Mouse (Mus musculus): ENCODE measurements around the gene Fbxo34. TPM values are rescaled to one million over a fixed set of nuclear protein-coding genes. Genes with fewer than 3 reads are reported as not detected.
A peak's percentile ranks its signal among the peaks of the same experiment; 100 is the strongest.

Fbxo34 gene
- total RNA-seq, 2 experiments from 2014 or later = 86.6 to 110 TPM

DNA sequence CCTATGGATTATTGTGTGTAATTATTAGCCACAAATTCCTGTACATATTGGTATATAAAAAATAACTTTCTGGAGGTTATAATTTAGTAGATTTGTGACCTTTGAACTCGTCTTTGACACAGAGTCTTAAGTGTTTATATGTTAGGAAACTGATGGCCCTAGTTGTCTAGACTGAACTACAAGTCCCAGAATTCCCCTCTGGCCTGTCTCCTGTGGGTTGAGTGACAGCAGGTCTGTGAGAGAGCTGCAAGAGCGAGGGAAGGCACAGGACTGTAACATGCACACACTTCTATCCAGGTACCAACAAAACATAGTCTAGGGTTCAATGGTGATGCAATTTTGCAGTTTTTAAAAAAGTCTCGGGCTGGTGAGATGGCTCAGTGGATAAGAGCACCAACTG lies 11.3 kb upstream of the Fbxo34 start:
- TF ChIP-seq CTCF (IDR thresholded peaks at IDR 0.05) = no peak
- Histone ChIP-seq H3K4me3 (no peak overlapping the region), H3K27ac (no peak overlapping the region)
- no peak for DNase-seq (ENCODE audit: extremely low spot score in 1 of 2, low spot score in 2 of 2)
- intact Hi-C loops (cut with DNase I) = no loop called here

DNA sequence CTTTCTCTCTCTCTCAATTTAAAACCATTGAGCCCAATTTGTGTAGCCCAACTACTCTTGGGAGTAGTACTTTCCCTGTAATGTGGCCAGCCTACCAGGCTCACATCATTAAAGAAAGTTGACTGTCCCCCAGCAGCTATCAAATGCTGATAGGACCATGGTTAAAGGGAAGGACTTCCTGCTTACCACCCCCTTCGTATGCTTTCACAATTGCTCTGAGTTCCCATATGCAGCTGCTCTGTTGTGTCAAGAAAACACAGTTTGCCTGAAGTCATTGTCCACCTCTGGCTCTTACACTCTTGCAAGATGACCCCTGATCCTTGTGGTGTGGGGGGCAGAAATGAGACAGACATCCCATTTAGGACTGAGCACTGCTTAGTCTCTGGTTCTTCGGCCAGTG lies 5.3 kb upstream of the Fbxo34 start:
- DNase-seq (ENCODE audit: extremely low spot score in 1 of 2, low spot score in 2 of 2) = no peak
- no peak overlapping the region for H3K4me3 ChIP-seq
- H3K27ac ChIP-seq = no peak overlapping the region
- TF ChIP-seq CTCF (IDR thresholded peaks at IDR 0.05) = no peak
- intact Hi-C loops (cut with DNase I) = no loop called here

DNA sequence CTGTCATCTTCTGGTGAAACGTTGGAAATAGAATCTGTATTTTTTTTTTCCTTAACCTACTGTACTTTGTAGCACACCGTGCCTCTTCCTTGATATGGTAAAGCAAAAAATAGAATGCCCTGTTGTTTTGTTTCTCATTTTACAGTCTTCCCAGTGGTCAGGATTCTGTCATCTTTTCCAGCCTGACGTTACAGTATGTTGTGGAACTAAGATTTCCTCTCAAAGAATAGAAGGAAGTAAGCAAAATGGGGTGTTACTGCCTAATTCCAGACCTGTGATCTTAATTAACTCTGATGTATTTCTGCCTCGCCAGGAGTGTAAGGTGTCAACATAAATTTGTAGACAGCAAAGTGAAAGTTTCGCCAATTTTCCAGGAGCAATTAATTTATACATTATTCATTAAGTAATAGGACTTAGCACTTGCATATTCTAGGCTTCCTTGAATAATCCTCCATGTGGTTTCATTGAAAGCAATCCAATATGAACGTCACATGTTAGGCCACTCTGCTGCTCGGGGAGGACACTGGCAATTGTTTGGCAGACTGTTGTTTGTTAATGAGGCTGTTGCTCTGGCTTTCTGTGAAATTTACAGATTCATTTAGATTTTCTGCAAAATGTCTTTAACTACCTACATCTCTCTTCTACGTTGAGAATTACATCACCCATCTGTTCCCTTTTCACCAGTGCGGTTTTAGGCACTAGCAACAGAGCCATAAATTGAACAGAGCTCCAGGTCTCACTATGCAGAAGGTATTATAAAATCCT lies 4.7 kb upstream of the Fbxo34 start:
- Histone ChIP-seq H3K27ac (0 out of 2 replicates have a peak overlapping the region, but pooled peaks have one; percentile 12), H3K4me3 (no peak overlapping the region)
- no peak for DNase-seq (ENCODE audit: extremely low spot score in 1 of 2, low spot score in 2 of 2)
- intact Hi-C loops (cut with DNase I) = no loop called here
- TF ChIP-seq CTCF (IDR thresholded peaks at IDR 0.05) = no peak

GRCm38 (mm10) chr14:47459556-47459955 lies 9.3 kb downstream of the Fbxo34 start:
- intact Hi-C loops (cut with DNase I) = no loop called here
- no peak for TF ChIP-seq CTCF (IDR thresholded peaks at IDR 0.05)
- Histone ChIP-seq H3K27ac (no peak overlapping the region), H3K4me3 (no peak overlapping the region)
- DNase-seq (ENCODE audit: extremely low spot score in 1 of 2, low spot score in 2 of 2) = no peak

DNA sequence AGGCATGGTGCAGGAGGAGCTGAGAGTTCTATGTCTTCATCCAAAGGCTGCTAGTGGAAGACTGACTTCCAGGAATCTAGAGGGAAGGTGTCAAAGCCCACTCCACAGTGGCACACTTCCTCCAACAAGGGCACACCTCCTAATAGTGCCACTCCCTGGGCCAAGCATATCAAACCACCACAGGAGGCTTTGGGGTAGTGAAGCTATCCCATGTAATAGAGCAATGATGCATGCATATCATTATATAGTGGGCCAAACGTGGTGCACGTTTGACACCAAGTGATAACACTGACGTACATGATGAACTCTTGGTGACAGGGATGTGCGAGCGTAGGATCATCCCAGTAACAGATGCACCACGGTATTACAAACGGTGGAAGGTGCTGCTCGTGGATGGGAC lies 11.8 kb downstream of the Fbxo34 start:
- intact Hi-C loops (cut with DNase I) = no loop called here
- Histone ChIP-seq H3K27ac (no peak overlapping the region), H3K4me3 (no peak overlapping the region)
- no peak for TF ChIP-seq CTCF (IDR thresholded peaks at IDR 0.05)
- DNase-seq (ENCODE audit: extremely low spot score in 1 of 2, low spot score in 2 of 2) = no peak

GRCm38 (mm10) chr14:47462453-47462852 lies 12.2 kb downstream of the Fbxo34 start:
- no peak for TF ChIP-seq CTCF (IDR thresholded peaks at IDR 0.05)
- Histone ChIP-seq H3K4me3 (no peak overlapping the region), H3K27ac (no peak overlapping the region)
- intact Hi-C loops (cut with DNase I) = no loop called here
- no peak for DNase-seq (ENCODE audit: extremely low spot score in 1 of 2, low spot score in 2 of 2)

DNA sequence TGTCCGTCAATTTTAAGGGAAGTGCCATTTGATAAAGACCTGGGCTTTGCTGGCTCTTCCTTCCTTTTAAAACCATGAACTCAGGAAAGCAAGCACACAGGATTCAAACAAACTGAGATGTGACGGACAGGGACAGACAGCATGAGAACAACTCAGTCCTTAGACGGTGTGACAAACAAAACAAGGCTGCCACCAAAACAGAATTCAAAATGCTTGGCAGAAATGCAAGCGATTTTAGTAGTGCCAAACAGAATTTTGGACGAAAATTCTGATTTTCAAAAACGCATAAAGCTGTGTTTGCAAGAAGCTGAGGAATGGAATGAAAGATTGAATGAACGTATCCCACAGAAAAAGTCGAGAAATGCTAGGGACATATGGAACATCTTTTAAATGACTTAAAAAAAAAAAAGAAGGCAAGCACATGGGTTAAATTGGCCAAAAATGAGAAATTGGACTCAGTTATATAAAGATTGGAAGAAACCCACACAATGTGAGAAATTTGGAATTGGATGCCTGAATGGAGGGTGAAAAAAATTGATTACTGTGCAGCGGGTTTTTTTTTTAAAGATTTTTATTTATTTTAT lies 12.7 kb downstream of the Fbxo34 start:
- intact Hi-C loops (cut with DNase I) = no loop called here
- Histone ChIP-seq H3K4me3 (no peak overlapping the region), H3K27ac (no peak overlapping the region)
- no peak for DNase-seq (ENCODE audit: extremely low spot score in 1 of 2, low spot score in 2 of 2)
- no peak for TF ChIP-seq CTCF (IDR thresholded peaks at IDR 0.05)

GRCm38 (mm10) chr14:47464426-47464825 lies 14.2 kb downstream of the Fbxo34 start:
- Histone ChIP-seq H3K4me3 (no peak overlapping the region), H3K27ac (no peak overlapping the region)
- intact Hi-C loops (cut with DNase I) = no loop called here
- no peak for DNase-seq (ENCODE audit: extremely low spot score in 1 of 2, low spot score in 2 of 2)
- TF ChIP-seq CTCF (IDR thresholded peaks at IDR 0.05) = no peak

GRCm38 (mm10) chr14:47465468-47466175 lies 15.4 kb downstream of the Fbxo34 start:
- no peak for DNase-seq (ENCODE audit: extremely low spot score in 1 of 2, low spot score in 2 of 2)
- no peak overlapping the region for H3K27ac ChIP-seq
- no peak for TF ChIP-seq CTCF (IDR thresholded peaks at IDR 0.05)
- H3K4me3 ChIP-seq = no peak overlapping the region
- intact Hi-C loops (cut with DNase I) = no loop called here

- intact Hi-C loops (cut with DNase I) = loop anchor here (1.0 kb wide), 2 partner anchors 57 to 62 kb away; no protein-coding TSS in a partner anchor
- DNase-seq (ENCODE audit: extremely low spot score in 1 of 2, low spot score in 2 of 2) = peak; percentile 97 to 99
- Histone ChIP-seq H3K27ac (peak overlapping the region; percentile 85), H3K4me3 (peak overlapping the region; percentile 91)
- no peak; the same call in none of the 2 replicates for TF ChIP-seq CTCF (IDR thresholded peaks at IDR 0.05)
These were observed 22.1 kb downstream of the Fbxo34 start for GRCm38 (mm10) chr14:47472359-47472742.

- peak overlapping the region; percentile 85 for H3K27ac ChIP-seq
- peak overlapping the region; percentile 91 for H3K4me3 ChIP-seq
- TF ChIP-seq CTCF (IDR thresholded peaks at IDR 0.05) = no peak
- intact Hi-C loops (cut with DNase I) = loop anchor here (1.0 kb wide), 2 partner anchors 56 to 61 kb away; no protein-coding TSS in a partner anchor
- peak; percentile 57 to 61 for DNase-seq (ENCODE audit: extremely low spot score in 1 of 2, low spot score in 2 of 2)
These were observed 22.7 kb downstream of the Fbxo34 start for GRCm38 (mm10) chr14:47472743-47473546.

All from left cerebral cortex, adult 2 months (tissue).